Mouse (Mus musculus) adrenal gland, postnatal 10 days (tissue): Measurements from ENCODE around the gene Olfr523. TPM values are rescaled to one million over a fixed set of nuclear protein-coding genes. Genes with fewer than 3 reads are reported as not detected.
A peak's percentile ranks its signal among the peaks of the same experiment; 100 is the strongest.

ENCODE experiments used
- DNase-seq: peaks from one replicate; pipeline ENCODE4 v3.0.0; 2021; ENCODE audit warnings: mixed read lengths
- total RNA-seq, 2 experiments: library from RNA; stranded (reverse); gene quantifications; 2 replicates each; pipeline ENCODE4 v1.2.3; 2021

Gene Olfr523
- total RNA-seq, 2 experiments from 2014 or later, result not detected

DNA sequence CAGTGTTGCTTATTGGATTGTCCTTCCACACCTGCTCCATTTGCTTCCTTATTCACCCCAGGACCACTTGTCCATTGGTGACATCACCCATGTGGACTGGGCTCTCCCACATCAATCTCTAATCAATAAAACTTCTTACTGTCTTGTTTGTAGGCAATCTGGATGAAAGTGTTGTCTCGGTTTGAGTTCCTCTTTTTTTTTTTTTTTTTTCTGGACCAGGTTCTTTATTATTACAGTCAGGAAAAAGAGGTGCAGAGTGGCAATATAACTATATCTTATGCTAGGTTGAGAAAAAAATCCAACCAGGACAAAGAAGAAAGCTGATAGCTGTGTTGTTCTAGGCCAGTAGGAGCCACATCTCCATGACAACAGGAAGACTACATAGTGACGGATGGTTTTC is 7.7 kb downstream of the Olfr523 start:
- no peak for DNase-seq

DNA sequence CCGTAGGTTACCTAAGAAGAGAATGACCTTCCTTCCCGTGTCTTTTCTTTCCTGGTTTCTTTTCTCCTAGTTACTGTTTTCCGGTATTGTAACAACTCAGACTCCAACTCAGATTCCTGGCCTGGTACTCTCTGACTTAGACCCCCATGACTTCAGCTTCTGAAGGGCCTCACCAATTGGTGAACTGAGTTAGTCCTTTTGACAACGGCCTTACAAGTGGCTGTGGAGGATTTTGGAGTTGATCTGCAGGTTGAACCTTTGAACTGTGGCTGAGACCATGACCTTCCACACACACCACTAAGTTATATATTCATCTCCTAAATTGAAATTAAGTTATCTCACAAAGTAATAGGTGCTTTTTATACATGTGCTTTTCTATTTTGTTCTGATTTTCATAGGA is 11.2 kb downstream of the Olfr523 start:
- no peak for DNase-seq

DNA sequence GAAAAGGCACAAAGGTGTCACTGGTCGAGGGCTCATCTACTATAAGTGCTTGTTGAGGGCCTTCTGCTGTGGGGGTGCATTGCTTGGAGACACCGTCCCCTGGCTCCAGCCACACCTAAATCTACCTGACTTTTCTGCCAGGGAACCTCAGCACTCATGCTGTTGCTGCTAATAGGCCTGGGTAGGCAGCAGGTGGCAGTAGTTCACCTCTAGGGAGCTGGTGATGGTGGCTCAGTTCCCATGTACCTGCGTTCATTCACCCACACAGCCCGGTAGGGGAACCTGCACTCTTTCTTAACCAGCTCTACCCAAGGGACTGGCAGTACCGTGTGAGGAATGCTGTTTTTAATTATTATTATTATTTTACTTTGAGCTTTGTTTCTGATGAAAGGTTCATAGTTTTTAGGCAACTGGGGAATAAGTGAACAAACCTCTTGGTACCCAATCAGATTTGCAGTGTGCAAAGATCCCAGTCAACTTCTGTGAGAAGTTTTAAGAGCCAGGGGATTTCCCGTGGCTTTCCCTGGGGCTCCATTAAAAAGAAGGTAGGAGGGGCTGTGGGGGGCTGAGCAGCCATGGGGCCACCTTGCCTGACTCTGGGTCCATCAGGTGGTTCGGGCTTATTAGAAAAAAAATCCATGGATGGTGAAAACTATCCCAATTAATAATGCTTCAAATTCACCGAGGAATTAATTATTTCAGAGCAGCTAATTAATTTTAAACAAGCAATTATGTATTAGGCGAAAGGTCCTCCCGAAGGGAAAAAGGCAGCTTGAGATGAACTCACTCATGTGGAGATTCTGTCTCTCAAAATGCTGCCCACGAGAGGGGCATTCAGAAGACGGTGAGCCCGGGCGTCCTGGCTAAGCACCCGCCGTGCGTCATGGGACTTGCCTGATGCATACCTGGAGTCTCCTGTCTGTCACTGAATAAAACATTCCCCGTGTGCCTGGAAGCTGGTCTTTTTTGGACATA is 13.9 kb downstream of the Olfr523 start:
- peak; percentile 28 for DNase-seq

DNA sequence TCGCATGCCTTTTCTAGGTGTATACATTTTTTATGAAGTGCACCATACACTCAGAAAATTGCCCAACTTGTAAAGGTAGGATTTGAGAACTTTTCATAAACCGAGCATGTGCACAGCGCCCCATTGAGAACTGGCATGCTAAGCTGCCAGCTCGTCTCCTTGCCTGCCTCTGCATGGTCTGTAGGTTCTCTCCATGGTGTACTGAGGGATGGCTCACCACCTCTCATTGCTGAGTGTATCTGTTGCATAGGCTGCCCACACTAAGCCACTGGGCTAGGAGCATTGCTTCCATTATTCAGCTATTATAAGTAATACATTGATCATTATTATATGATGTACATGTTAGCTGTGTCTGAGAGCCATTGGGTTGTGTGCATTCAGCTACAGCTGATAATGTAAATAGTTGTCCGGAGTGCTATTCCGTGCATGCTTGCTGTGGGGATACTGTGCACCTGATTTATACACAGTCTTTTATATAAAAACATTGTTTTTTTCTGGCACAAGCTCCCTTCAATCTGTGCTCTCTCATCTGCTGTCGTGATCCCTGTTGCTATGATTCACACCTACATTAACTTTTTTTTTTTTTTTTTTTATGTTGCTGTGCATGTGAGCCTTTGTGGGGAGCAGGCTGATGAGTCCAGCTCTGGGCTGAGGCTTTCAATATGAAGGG is 14.8 kb downstream of the Olfr523 start:
- no peak for DNase-seq

DNA sequence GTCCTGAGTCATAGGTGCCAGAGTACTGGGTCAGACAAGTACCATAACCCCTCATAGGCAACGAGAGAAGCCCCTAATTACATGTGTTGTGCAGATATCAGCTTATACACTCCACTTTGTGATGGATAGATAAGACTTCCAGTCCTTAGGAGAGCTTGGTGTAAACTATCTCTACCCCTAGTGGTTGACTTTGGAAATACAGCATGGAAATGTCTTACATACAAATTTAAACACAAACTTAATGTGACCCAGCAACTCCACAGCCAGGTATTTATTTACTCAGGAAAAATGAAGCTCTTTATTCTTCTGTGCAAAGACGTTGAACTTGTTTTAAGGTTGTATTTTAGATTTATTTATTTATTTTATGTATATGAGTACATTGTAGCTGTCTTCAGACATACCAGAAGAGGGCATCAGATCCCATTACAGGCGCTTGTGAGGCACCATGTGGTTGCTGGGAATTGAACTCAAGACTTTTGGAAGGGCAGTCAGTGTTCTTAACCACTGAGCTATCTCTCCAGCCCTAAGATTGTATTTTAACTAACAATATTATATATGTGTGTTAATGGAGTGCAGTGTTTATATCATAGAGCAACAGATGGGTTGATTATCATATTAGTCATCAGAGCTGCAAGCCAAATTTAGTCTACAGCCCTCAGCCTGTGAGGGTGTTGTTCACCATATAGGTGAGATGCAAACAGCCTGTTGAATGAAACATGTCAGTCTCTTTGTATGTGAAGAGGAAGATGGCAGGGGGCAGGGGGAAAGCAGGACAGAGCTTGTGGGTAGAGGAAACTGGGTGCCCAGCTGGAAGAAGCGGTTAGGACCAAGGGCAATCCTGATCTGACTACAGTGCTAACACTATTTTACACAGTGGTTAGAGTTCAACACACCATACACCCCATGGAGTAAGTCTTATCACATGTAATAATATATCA is 15.6 kb downstream of the Olfr523 start:
- DNase-seq, result no peak

DNA sequence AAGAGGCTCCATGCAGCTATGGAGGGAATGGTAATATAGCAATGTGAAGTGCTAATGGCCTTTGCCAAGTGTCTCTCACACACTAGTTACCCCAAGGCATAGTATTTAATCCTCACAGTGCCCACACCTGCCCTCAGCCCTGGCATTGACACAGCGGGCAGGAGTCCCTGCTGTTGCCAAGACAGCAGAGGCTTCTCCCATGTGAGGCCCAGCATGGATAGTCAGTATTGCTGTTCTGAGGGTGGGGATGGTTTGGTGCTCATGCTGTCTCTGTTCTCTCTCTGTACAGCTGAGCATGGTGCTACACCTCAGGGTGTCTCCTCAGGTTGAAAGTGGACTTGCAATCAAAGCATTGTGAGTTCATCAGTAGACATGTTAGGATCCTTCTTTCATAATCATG is 17.4 kb downstream of the Olfr523 start:
- no peak for DNase-seq

DNA sequence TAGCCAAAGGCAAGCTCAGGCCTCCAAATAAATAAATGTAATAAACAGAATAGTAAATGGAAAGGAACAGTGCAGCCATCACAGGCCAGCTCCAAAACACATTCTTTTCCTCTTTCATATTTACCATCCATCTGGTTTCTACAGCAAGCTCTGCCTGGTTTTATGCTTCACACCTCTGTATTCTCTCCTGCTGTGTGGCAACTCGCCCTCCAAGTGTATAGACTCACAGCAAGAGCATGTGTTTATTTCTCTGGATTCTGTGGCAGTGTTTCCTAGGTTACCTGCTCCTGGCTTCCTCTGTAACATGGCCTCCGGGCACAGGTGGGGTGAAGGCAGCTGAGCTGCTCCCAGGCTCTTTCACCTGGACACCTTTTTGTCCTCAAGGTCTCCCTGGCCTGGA is 19.4 kb downstream of the Olfr523 start:
- no peak for DNase-seq

DNA sequence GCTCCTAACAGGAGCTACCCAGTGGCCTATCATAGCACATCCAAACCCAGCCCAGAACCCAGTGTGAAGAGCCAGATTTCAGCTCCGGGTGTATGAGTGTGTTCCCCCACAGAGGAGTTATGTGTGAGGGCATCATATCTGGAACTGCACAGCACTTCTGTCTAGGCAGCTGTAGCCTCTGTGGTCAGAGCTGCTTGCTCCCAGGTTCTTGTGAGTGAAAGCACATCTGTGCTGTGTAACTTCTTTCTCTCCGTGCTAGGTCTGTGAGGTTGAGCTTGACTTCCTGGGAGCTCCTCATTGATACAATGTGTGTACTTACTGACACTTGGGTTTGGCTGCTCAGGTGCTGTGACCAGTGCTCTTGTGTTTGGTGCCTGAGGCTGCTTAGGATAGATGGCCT is 19.8 kb downstream of the Olfr523 start:
- no peak for DNase-seq

DNA sequence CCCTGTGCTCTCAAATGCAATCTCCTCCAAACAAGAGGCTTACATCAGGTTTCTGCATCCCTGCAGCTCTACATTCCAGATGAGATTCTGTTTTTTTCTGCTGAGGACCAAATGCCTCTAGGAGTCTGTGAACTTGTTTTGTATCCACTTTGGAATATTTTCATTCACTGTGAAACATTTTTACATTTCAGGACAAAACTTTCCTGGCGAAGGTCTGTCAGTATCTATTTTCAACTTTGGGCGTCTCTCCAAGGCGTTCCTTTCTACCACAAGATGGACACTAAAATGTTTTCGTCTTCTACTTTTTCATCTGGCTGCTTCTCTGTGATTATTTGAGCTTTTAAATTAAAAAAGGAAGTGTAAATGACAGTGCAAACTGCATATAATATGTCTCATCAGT is 21.0 kb downstream of the Olfr523 start:
- no peak for DNase-seq

DNA sequence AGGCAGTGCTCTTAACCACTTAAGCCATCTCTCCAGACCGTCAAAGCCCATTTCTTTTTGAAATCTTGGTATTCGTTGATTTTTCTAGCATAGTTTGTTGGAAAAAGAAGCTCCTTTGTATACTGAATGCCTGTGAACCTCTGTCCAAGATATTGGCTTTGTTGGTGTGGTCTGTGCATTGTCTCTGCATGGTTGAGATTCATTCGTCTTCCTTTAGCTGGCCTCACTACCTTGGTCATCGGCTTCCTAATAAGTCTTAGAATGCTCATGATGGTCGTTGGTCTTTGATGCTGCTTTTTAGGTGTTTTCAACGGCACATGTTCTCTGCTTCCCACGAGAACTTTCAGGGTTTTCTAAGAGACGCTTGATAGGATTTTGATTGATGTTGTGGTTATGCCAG is 23.0 kb downstream of the Olfr523 start:
- no peak for DNase-seq

DNA sequence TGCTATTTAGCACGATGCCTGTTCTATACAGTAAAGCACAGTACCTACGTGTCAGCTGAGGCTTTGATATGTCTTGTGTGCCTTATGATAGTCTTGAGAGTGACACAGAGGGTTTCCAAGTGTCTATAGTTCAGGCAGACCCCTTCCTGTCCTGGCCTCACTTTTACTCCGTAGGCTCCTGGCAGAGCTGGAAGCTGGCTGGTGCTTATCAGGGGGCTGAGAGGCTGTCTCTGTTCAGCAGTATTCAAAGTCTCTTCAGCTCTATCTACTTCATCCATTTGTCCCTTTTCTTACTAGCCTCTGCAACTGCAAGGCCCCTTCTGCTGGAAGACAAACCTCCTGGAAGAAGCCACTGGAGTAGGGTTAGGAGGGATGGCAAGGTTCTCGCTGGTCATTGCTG is 28.1 kb downstream of the Olfr523 start:
- no peak for DNase-seq

DNA sequence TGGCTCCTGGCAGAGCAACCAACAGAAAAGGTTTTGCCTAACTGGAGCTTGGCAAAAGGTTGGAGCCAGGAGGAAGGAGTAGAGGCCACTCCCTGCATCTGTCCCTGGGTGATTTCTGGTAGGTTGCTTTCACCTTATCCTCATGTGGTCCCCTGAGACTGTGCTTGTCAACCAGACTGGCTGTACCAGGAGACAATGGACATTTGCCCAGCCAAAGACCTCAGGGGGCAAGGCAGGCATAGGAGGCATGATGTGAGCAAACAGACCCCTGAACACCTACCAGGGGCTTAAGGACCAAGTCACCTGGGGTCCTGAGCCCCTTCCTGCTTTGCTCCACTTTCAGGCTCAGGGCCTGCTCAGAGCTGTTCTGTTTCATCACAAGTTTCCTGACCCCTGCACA is 32.8 kb downstream of the Olfr523 start, which contains the start of gene Olfr524:
TSS of gene Olfr524 (minus strand) at position 101 of the 400 bp plus-strand sequence.
- DNase-seq, result no peak

DNA sequence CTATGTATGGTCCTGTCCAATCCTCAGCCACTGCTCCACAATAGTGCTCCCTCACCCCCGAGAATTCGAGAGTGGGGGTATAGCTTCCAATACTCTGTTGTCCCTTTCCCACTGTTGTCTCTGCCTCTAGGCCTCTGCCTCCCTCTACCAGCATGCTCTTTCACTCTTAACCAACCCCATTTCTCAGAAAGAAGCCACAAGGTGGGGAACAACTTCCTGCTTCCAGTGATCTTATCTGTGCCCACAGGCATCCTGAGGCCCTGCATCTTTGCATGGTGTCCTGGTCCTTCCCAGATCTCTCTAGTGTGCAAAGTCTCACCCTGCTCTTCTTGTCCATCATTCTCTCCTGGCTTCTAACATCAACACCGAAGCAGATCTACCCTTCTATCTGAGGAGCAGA is 33.9 kb downstream of the Olfr523 start:
- DNase-seq, result no peak

DNA sequence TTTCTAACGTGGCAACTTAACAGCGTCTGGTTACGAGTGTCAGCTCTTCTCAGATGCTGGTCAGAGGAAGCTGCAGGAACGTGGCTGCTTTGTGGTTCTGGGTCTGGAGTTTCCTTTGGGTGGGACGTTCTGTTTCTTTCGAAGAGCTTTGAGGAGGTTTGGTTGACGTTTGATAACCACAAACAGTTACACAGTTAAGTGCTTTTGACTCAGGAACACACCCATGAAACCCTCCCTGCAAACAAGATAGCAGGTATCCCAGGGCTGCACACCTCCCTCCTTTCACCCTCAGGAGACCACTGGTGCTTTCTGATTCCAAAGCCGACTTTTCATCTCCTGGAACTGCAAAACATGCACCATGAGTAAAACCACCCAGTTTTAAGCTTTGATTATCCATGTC is 35.1 kb downstream of the Olfr523 start:
- DNase-seq, result no peak

DNA sequence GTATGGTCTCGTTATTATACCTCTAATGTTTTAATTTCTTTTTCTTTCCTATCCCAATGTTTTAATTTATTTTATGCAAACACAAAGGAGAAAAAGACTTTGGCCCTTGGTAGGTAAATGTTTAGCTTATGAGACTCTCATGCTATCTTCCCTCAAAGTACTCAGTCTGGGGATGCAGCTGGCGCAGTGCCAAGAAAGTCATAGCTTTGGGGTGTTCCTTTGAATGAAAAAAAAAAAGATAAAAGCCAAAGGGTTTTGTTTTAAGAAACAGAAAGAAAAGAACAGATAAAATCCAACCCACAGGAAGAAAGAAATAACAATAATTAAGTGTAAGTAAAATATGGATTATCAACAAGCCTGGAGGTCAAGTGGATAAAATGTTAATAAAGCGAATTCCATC is 35.7 kb downstream of the Olfr523 start:
- DNase-seq, result no peak

DNA sequence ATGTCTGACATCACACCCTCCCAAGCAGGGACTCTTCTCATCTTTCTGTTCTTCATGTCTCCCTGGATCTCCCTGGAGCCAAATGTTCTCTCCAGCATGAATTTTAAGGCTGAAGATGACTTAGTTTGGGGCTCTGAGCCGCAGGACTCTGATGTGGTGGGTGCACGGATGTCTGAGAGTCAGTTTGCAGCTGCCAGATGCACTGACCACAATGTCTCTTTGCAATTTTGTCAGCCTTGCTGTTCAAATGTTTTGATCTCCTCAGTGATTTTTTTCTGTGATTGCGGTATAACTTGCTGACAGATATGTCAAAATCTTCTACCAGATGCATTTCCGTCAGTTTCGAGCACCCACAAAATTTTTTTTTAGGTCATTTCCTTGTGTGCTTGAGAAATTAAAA is 40.8 kb downstream of the Olfr523 start:
- DNase-seq, result no peak

DNA sequence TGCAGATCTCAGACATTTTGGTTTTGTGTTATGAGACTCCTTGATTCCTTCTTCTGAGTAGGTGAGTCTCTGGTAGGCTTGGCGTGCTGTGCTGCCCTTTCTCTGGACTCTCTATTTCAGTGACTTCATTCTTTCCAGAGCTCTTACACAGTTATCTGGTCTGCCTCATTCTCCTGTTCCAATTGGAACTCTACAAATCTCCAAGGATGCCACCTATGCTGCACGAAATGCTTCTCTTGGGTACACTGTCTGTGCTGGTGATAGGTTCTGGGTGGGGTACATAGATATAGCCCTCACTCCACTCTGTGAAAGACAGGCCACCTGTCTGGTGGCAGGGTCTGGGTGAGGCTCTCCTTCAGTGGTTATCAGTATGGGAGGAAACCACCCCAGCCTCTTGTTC is 45.0 kb downstream of the Olfr523 start, which contains the start of gene Cd163l1:
TSS of gene Cd163l1 (plus strand) at position 301 of the 400 bp plus-strand sequence.
- DNase-seq, result no peak

DNA sequence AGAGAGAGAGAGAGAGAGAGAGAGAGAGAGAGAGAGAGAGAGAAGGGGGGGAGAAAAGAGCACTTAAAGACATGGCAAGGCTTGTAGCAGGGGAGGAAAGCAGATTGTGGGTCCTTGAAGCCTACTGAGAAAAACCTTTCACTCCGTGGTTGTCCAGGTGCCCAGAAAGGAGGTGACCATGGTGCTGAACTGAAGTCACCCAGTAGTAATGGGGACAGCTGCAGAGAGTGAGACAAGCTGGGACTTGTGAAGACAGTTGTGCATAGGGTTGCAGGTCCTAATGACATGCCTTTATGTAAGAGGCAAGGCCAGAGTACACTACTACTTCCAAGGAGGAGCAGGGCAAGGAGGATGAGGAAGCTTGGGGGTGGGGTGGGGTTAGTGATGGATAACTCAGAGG is 46.3 kb downstream of the Olfr523 start:
- DNase-seq, result peak; percentile 30

DNA sequence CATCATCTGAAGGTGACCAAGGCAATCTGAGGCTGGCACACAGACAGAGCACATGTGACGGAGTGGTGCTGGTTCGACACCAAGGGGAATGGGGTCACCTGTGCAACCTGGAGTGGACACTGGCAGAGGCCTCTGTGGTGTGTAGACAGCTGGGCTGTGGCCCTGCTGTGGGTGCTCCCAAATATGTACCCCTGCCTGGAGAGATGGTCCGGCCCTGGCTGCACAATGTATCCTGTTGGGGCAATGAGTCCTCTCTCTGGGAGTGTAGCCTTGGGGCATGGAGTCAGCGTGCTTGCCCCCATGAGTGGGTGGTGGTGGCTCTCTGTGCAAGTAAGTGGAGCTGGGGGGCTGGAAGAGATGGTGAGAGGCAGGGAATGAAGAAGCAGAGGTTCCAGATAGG is 47.4 kb downstream of the Olfr523 start:
- no peak for DNase-seq

DNA sequence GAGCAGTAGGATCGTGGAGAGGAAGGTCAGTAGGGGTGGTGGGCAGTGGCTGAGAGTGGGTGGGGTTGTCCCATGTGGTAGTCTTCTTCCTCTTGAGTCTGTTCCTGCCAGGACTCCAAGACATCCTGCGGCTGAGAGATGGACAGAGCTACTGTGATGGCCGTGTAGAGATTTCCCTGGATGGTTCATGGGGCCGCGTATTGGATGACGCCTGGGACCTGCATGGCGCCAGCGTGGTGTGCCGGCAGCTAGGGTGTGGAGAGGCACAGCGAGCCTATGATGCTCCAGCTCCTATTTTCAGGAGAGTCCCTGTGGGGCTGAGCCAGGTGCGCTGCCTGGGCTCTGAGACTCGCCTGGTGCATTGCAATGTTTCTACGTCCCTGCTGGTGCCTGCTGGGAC is 51.2 kb downstream of the Olfr523 start:
- DNase-seq, result no peak
